Mouse (Mus musculus) ZHBTc4 (cell line): ENCODE measurements around the gene Lrrc46.

ENCODE experiments used
- DNase-seq: peaks from one replicate; pipeline ENCODE4 v3.0.0-alpha.2; 2011; ENCODE audit warnings: low read depth, low spot score

The Lrrc46 gene

GRCm38 (mm10) chr11:97049492-97050085, 8.4 kb upstream of the Lrrc46 start:
- DNase-seq = no peak

- peak; percentile 57 for DNase-seq
Measured at GRCm38 (mm10) chr11:97048090-97048650, 7.0 kb upstream of the Lrrc46 start.

GRCm38 (mm10) chr11:97045861-97046260, 4.7 kb upstream of the Lrrc46 start:
- DNase-seq = peak; percentile 74

DNA sequence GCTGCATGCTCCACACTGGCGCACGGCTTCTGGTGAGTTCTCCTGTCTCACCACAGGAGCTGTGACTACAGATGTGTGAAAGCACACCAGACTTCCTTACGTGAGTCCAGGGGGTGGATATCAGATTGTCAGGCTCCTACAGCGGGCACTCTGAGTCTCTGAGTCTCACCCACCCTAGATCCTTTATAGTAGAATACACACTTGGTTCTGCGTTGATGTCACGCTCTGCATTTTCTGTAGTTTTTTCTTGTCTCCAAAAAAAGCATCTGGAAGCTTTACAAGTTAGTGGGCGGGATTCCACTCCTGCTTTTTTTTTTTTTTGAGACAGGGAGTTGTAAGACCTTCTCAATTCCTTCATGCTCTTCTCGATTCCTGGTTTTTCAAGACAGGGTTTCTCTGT, 3.7 kb upstream of the Lrrc46 start:
- DNase-seq = no peak

GRCm38 (mm10) chr11:97040301-97041021, 746 bp downstream of the Lrrc46 start:
- no peak for DNase-seq

DNA sequence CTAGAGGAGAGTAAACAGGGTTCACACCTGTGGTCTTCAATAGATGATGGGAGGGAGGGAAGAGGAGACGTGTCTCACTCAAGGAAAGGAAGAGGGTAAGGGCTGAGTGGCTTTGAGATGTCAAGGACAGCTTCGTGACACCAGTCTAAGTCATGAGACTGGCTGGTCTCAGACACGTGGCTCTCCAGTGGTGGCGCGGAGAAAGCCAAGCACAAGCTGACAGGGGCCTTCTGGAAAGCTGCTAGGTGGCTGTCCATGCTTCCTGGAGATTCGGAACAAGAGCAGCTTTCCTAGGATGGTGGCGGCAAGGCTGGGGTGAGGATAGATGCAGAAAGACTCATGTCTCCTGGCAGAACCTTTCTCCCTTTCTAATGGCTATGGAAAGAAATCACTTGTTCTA, 2.3 kb downstream of the Lrrc46 start:
- peak; percentile 46 for DNase-seq

DNA sequence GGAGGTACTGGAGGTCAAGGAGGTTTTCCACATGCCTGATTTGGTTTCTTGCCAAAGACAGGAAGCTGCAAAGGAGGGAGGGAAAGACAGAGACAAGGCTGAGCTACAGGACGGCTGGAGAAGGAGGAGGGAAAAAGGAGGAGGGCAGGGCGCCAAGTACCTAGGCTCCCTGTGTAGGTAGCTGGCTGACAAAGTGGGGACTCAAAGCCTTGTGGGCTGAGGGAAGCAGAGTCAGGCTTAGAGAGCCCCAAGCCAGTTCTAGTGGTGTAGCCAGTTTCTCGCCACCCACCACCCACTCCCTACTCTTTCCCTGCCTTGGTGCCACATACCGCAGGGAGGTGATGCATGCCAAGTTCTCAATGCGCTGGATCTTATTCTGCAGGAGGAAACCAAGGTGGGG, 5.1 kb downstream of the Lrrc46 start:
- no peak for DNase-seq

GRCm38 (mm10) chr11:97033781-97034180, 7.4 kb downstream of the Lrrc46 start:
- no peak for DNase-seq

GRCm38 (mm10) chr11:97032499-97032898, 8.7 kb downstream of the Lrrc46 start:
- DNase-seq = no peak

DNA sequence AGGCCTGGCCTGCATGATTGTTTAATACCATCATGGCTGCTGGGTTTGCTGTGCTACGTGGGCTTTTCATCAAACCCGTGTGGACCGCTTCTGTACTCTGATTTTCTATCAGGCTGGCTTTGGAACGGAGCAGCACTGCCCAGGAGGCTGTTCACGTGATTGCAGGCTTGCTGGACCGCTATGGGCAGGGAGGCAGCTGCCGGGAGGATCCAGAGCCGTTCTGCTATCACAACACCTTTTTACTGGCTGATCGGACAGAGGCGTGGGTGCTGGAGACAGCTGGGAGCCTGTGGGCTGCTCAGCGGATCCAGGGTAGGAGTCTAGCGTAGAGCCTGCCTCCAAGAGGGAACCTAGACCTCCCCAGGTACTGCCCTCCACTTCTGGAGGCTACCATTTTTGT, 9.2 kb downstream of the Lrrc46 start:
- no peak for DNase-seq

- DNase-seq = no peak
Measured at GRCm38 (mm10) chr11:97030426-97030825, 10.8 kb downstream of the Lrrc46 start.

GRCm38 (mm10) chr11:97029686-97030417, 11.4 kb downstream of the Lrrc46 start, which contains the start of gene Scrn2:
TSS of gene Scrn2 (plus strand) at chr11:97029938.
- peak; percentile 95 for DNase-seq

DNA sequence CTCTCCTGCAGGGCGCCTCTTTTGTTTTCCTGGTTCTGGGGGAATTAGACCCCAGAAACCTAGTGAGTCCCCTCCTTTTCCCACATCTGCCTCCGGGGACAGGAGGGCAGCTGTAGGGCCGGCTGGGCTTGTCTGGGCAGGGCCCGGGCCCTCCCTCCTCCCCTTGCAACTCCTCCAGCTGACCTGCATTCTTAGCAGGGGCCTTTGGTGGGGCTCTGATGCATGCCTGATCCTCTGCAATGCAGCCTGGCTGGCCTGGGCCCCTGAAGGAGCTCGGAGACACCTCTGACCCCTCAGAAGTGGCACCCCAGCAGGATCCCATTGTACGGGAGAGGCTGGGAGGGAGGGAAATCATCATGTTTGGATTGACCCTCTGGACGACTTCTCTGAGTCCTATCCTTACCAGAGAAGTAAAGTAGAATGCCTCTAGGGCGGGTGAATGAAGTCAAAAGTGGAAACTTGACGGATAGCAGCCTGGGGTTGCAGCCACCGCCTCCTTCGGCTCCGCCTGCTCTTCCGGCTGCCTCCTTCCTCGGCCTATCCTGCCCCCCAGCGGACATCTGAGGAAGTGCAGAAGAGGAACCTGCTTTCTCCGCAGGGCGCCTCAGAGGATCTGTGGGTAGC, 15.4 kb downstream of the Lrrc46 start:
- DNase-seq = peak; percentile 95

- no peak for DNase-seq
Measured at GRCm38 (mm10) chr11:97024977-97025376, 16.2 kb downstream of the Lrrc46 start.

GRCm38 (mm10) chr11:97021873-97022484, 19.2 kb downstream of the Lrrc46 start:
- peak; percentile 95 for DNase-seq

DNA sequence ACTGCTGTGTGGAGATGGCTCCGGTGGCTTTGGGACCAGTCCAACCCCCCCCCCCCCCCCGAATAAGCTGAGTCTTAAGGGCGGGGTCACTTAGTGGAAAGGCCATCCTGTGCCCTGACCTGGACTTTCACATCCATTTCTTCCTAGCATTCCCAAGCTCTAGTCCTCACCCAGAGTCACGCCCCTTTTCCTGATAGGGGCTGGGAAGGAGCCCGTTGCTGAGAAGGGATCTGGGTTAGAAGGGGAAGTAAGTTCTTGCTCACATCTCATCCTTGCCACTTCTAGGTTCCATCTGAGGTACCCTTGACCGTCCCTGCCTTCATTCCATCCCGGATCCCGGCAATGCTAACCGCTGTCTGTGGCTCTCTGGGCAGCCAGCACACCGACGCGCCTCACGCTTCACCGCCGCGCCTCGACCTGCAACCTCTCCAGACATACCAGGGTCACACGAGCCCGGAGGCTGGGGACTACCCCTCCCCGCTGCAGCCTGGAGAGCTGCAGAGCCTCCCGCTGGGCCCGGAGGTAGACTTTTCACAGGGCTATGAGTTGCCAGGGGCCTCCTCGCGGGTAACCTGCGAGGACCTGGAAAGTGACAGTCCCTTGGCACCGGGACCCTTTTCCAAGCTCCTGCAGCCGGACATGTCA, 20.0 kb downstream of the Lrrc46 start:
- DNase-seq = peak; percentile 68

GRCm38 (mm10) chr11:97019345-97019708, 21.9 kb downstream of the Lrrc46 start:
- no peak for DNase-seq

DNA sequence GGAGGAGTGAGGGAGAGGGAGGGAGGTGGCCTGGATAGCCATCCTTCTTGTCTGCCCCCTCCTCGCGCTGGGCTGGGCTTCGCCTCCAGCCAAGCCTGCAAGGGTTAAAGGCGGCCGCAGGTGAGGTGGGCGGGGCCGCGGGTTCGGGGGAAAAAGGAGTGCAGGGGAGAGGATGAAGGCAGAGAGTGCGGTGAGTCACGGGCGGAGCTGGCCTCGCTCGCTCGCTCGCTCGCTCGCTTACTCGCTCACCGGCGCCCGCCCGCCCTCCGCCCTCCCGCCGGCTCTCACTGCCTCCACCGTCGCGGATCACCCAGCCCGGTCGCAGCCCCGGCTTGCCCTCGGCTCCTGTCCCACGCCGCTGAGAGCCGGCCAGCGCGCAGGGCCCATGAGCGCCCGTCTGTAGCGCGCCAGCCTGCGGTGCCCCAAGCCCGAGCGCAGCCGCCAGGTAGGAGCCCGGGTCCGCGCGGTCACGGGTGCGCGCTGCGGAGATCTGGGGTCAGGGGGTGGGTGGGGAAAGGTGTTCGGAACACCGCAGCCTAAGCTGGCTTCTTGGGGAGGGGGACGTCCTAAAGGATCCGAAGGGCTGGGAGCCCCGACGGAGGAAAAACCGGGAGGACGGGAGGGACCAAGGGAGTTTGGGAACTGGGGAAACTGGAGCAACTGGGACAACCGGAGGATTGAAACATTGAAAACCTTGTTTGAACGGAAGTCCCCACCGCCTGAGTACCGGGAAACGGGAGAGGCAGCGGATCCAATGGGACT, 22.4 kb downstream of the Lrrc46 start:
- peak; percentile 74 for DNase-seq

DNA sequence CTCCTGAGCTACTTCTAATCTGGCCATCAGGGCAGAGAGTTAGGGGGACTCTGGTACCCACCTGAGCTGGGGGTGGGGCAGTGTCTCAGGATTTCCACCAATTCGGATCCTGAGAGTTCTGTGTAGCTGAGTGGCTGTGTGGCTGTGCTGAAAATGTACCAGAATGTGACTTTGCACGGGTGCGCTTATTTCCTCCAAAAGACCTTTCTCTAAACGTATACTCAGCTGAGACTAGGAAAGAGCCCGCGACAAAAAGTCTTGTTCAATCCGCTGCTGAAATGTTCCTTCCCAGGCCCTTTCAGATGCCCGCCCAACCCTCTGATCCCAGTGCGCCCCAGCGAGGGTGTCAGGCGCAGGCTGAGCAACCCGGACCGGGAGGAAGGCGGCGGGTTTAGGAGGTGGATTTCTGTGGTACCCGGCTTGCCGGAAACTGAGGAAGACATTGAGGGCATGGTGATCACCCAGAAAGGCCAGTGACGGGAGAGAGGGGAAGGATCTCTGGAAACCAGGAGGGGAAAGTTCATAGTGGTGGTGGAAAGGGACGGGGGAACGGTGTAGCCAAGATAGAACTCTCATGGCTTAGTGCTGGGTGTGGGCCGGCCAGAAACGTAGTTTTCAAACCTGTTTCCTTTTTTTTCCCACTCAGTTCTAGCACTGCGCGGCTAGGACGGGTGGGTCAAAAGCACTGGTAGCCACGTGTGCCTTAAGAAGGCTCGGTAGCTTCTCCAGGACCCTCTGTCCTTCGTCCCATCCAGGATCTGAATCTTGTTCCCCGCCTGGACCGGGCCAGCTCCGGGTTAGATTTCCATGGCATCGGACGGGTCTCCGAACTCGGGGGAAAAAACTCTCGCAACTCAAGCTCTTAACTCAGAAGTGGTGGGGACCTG, 23.3 kb downstream of the Lrrc46 start:
- DNase-seq = peak; percentile 57
